In the genomic region with DNA sequence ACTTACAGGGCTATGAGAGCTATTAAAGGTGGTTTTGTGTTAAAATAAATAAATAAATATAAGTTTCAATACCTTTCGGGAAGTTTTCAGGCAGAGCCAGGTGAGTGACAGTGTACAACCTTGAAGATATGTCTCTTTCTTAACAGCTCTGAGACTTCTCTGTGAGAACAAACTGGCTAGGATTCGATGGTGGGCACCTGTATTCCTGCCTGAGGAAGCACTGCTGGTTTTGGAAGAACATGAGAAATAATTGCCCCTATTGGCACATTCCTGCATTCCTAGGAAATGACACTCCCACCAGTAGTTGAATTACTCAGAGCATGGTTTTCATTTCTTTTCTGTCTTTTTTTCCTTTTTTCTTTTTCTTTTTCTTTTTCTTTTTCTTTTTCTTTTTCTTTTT, we compare ENCODE assay signal across 10 mouse cellular contexts.
DNase-seq lines count a peak whose midpoint lies in the region; ATAC-seq lines count a peak whose summit lies in the region.
"Had no signal": no experiment of that assay in that cellular context is flagged by ENCODE, and none has a peak within 500 bp of the region (broad histone marks: within the 10 kb centered on the region; RNA-seq: fewer than 3 reads in every experiment).

No protein-coding gene starts in this region.

- no peak overlapping the region for H3K27ac ChIP-seq in forebrain, embryonic 15.5 days (replicated peaks)
- H3K27ac ChIP-seq in forebrain, embryonic 13.5 days: no peak overlapping the region
- H3K27ac ChIP-seq in liver, embryonic 12.5 days: no peak overlapping the region
- H3K27ac ChIP-seq in embryonic facial prominence, embryonic 14.5 days (replicated peaks; ENCODE audit: low read depth, low read length): peak overlapping the region; percentile 76; the same call in 1 of the 2 replicates
- H3K27ac ChIP-seq in limb, embryonic 15.5 days: peak overlapping the region; percentile 81

- no peaks in the 10 kb centered on the region for H3K36me3 ChIP-seq in forebrain, embryonic 15.5 days
- H3K36me3 ChIP-seq in forebrain, embryonic 13.5 days (ENCODE audit: poor library complexity, severe bottlenecking): no peaks in the 10 kb centered on the region
- no peaks in the 10 kb centered on the region for H3K36me3 ChIP-seq in liver, embryonic 12.5 days
- no peaks in the 10 kb centered on the region for H3K36me3 ChIP-seq in embryonic facial prominence, embryonic 14.5 days (ENCODE audit: control insufficient read depth, insufficient read depth, low read length)
- H3K36me3 ChIP-seq in limb, embryonic 15.5 days: no peaks in the 10 kb centered on the region

- peak overlapping the region; percentile 18; the same call in 1 of the 2 replicates for H3K4me2 ChIP-seq in forebrain, embryonic 15.5 days (replicated peaks)
- no peak overlapping the region for H3K4me2 ChIP-seq in forebrain, embryonic 13.5 days
- H3K4me2 ChIP-seq in liver, embryonic 12.5 days: 0 out of 2 replicates have a peak overlapping the region, but pooled peaks have one; percentile 20
- peak overlapping the region; percentile 42 for H3K4me2 ChIP-seq in embryonic facial prominence, embryonic 14.5 days (ENCODE audit: low read depth, low read length)
- peak overlapping the region; percentile 30 for H3K4me2 ChIP-seq in limb, embryonic 15.5 days

- DNase-seq in liver: no peak
- peak; percentile 16 for DNase-seq in embryonic facial prominence, embryonic 14.5 days (ENCODE audit: low spot score)
- DNase-seq in layer of hippocampus, adult 9-11 months: no peak
- DNase-seq in layer of hippocampus, adult 8-10 months (ENCODE audit: low spot score in 2 of 2): no peak
- DNase-seq: right cerebral cortex, postnatal 25 days; thymus, adult 2 months had no signal

- WGBS in forebrain, embryonic 15.5 days: 79% methylated on average over 2 of the region's 2 CpGs
- 82% methylated on average over 2 of the region's 2 CpGs for WGBS in forebrain, embryonic 13.5 days
- WGBS in liver, embryonic 12.5 days (ENCODE audit: insufficient replicate concordance): 60% methylated on average over 2 of the region's 2 CpGs
- 50% methylated on average over 2 of the region's 2 CpGs for WGBS in embryonic facial prominence, embryonic 14.5 days
- 27% methylated on average over 2 of the region's 2 CpGs for WGBS in limb, embryonic 15.5 days

- H3K9me3 ChIP-seq in forebrain, embryonic 15.5 days: no peaks in the 10 kb centered on the region
- H3K9me3 ChIP-seq in forebrain, embryonic 13.5 days (replicated peaks): no peaks in the 10 kb centered on the region
- no peaks in the 10 kb centered on the region for H3K9me3 ChIP-seq in liver, embryonic 12.5 days (replicated peaks)
- H3K9me3 ChIP-seq in embryonic facial prominence, embryonic 14.5 days (ENCODE audit: control insufficient read depth, low read length): no peaks in the 10 kb centered on the region
- no peaks in the 10 kb centered on the region for H3K9me3 ChIP-seq in limb, embryonic 15.5 days

- no peak overlapping the region for H3K9ac ChIP-seq in forebrain, embryonic 15.5 days (replicated peaks)
- no peak overlapping the region for H3K9ac ChIP-seq in forebrain, embryonic 13.5 days
- H3K9ac ChIP-seq in liver, embryonic 12.5 days: no peak overlapping the region
- no peak overlapping the region for H3K9ac ChIP-seq in embryonic facial prominence, embryonic 14.5 days (ENCODE audit: low read depth, low read length)
- H3K9ac ChIP-seq in limb, embryonic 15.5 days: no peak overlapping the region

- ATAC-seq in forebrain, embryonic 15.5 days (replicated peaks): no peak
- ATAC-seq in forebrain, embryonic 13.5 days: no peak
- ATAC-seq in liver, embryonic 12.5 days: no peak
- no peak for ATAC-seq in embryonic facial prominence, embryonic 14.5 days (ENCODE audit: low read depth)
- no peak for ATAC-seq in limb, embryonic 15.5 days (ENCODE audit: insufficient number of reproducible peaks, low FRiP score, low TSS enrichment, low read depth)

- H3K4me3 ChIP-seq in forebrain, embryonic 15.5 days: no peak overlapping the region
- no peak overlapping the region for H3K4me3 ChIP-seq in forebrain, embryonic 13.5 days
- H3K4me3 ChIP-seq in liver, embryonic 12.5 days: no peak overlapping the region
- H3K4me3 ChIP-seq in embryonic facial prominence, embryonic 14.5 days (ENCODE audit: low read depth, low read length): no peak overlapping the region
- H3K4me3 ChIP-seq in limb, embryonic 15.5 days: peak overlapping the region; percentile 12; the same call in 1 of the 2 replicates

- no peaks in the 10 kb centered on the region for H3K27me3 ChIP-seq in forebrain, embryonic 15.5 days
- no peaks in the 10 kb centered on the region for H3K27me3 ChIP-seq in forebrain, embryonic 13.5 days
- no peaks in the 10 kb centered on the region for H3K27me3 ChIP-seq in liver, embryonic 12.5 days (replicated peaks)
- no peaks in the 10 kb centered on the region for H3K27me3 ChIP-seq in embryonic facial prominence, embryonic 14.5 days (replicated peaks; ENCODE audit: control insufficient read depth, insufficient read depth, low read length)
- H3K27me3 ChIP-seq in limb, embryonic 15.5 days: no peaks in the 10 kb centered on the region

- peaks cover 18% of the 10 kb centered on the region for H3K4me1 ChIP-seq in forebrain, embryonic 15.5 days
- H3K4me1 ChIP-seq in forebrain, embryonic 13.5 days: peaks cover 19% of the 10 kb centered on the region
- H3K4me1 ChIP-seq in liver, embryonic 12.5 days: 0 out of 2 replicates have a peak, but pooled peaks cover 2% of the 10 kb centered on the region
- H3K4me1 ChIP-seq in embryonic facial prominence, embryonic 14.5 days (ENCODE audit: control insufficient read depth, insufficient read depth, low read length): peaks cover 17% of the 10 kb centered on the region
- H3K4me1 ChIP-seq in limb, embryonic 15.5 days: peaks cover 20% of the 10 kb centered on the region

Comparison
In these comparisons a context has a peak if more than half of its experiments do, and no peak if none do; other contexts are left out.
1. H3K27ac ChIP-seq: peak in embryonic facial prominence, embryonic 14.5 days (single experiment) and limb, embryonic 15.5 days (single experiment); none in forebrain, embryonic 15.5 days (single experiment), forebrain, embryonic 13.5 days (single experiment) and liver, embryonic 12.5 days (single experiment).